Mouse (Mus musculus): ENCODE results near the gene Rrbp1.

The Rrbp1 gene

DNA sequence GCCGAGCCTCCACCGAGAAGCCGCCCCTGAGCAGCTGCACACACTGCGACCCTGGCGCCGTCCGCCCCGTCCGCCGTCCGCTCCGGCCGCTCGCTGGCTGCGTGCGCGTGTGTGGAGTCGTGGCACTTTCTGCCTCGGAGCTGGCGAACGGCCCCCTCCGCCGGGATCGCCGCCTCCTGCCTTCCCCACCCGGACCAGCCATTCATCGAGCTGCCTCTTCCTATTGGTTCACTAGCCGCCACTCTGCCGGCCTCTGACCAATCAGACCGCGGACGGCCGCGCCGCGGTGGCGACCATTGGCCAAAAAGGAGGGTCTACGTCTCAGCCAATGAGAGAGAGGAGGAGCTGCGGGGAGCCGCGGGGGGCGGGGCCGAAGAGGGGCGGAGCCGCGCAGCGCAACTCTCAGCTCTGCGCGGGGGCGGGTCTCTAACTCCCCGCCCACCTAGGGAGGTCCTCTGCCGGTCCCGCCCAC is at the start of gene Rrbp1:
Rrbp1 (minus strand) TSS at position 184 of the 472 bp plus-strand sequence.
- DNase-seq: peak; percentile 98 to 99

DNA sequence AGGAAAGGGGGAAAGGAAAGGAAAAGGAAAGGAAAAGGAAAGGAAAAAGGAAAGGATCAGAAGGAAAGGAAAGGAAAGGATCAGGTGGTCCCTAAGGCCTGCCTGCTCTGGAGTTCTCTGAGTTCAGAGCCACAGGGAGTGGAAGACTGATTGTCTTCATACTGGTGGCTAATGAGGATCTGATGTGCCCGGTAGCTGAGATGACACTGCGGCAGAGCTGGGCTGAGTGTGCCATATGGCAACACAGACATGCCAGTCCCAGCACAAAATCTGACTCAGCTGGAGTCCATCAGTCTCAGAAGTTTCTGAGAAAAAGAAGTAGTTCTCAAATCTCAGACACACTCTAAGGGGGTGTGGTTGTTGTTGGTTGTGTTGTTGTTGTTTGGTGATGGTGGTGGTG is 46.7 kb upstream of the Rrbp1 start:
- DNase-seq: no peak

DNA sequence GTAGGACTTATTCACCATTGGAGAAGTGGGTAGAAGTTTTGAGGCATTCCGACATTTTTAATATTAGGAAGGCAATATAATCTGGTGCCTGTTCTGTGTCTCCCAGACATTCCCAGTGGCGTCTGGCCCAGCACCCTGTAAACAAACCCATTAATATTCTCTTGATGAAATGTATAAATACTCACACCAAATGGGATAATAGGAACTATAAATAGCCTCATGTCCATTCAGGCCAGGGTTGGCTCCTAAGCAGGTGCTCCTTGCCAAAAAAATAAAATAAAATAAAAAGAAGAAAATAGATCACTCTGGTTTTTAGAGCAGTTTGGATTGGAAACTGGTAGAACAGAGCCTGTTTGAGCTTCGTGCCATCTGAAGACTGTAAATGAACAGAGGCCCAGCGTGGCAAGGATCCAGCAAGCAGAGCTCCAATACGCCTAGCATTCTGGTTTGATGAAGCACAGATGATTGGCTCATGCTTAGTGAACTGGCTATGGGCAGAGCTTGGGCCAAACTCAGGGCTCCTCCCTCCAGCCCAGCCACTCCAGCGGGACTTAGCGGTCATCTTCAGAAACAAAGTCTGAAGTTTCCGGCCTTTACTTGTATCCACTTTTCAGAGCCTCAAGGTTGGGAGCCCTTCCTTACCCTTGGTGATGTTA is 41.5 kb upstream of the Rrbp1 start:
- peak; percentile 11 to 22 for DNase-seq

DNA sequence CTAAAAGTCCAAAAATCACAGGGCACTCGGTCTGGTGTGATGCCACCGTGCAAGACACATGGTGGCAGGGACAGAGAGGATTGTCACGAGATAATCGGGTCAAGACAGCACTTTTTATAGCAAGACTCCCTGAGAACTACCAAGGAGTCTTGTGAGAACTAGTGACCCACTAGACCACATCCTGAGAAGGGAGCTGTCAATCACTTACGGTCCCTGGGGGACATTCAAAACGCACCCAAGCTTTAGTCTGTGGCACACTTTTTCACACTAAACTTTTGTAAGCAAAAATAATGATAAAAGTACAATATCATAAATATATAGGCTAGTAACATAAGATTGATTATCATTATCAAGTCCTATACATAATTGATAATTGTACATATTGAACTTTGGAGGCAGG is 39.8 kb upstream of the Rrbp1 start:
- no peak for DNase-seq

DNA sequence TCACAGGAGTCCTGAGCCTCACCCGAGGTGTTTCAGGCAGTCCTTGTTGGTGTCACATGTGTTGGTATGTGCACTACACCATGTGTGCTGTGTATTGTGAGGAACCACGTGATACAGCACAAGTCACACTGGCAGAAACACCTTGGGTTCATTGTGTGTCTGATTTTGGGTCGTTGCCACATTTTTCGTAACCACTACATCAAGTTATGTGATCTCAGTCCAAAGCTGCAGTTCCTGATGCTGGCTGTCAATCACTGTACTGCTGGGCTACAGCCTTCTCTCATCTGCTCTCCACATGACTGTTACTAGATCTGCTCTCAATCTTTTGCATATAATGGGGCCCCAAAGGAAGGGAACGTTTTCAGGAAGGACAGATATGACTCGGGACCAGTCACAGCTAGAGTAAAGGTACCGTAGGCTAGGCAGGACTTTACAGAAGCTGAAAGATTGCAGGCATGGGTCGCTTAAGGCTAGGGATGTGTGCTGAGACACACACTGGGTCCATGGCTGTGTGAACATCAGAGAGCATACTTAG is 39.1 kb upstream of the Rrbp1 start:
- no peak for DNase-seq

DNA sequence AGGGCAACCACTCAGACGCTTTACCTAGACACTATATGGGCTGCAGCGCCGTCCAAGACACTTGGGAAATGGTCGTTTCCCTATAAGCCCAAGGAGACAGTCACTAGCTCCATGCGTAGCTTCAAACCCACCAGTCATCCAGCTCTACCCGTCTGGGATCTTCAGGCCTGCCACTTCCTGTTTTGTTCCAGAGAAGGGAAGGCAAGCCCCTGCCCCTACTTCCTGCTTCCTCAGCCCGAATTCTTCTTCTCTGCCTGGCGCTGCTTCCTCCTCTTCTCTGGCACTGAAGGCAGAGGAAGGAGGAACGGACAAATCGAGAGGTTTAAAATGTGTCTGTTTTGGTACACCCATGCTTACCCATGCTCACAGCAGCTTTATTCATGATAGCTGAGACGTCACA is 35.9 kb upstream of the Rrbp1 start:
- no peak for DNase-seq

DNA sequence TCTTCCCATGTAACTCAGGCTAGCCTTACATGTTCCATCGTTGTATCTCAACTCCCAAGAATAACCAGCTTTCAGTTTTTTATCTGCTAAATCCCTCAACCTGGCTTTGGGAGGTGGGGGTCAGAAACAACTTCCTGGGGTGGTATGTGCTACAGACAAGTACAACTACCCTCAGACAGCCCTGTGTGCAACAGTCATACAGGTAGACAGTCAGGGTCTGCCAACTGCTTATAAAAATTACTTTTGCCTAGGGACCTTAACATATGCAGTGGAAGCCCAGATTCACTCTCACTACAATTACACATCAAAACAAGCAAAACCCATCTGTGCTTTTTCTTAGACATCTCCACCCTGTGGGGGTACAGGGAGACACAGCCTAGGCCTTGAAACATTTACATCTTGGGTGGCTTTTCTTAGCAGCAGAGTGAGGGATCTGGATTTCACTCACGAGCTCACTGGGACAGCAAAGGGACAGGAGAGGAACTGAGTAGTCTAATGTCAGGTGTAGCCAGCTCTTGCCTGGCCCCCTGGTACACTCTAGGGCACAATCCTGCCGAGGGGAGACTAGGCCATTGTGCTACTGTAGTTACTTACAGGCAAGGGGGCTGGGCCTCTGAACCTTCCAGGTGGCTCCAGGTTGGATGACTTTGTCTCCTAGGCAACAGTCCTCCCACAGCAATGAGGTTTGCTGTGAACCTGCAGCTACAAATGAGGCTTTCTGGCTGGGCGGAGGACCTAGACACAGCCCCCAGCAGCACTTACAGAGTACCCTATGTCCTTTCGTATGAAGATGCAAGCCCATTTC is 34.9 kb upstream of the Rrbp1 start:
- DNase-seq: no peak

DNA sequence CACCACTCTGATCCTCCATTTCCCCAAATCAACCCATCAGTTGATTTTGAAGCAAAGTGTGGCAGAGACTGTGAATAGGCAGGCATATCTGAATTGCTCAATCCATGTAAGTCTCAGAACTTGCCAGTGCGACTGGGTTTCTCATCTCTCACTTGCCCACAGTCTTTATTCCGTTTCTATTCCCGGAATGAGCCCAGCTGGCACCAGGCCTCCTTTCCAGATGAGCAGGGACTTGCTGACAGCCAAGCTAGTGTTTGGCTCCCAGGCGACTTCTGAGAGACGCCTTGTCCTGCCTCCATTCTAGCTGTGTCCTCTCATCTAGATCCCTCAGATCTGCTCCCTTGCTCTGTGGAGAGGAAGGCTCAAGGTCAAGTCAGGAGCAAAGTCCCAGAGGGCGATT is 33.7 kb upstream of the Rrbp1 start:
- DNase-seq: no peak

DNA sequence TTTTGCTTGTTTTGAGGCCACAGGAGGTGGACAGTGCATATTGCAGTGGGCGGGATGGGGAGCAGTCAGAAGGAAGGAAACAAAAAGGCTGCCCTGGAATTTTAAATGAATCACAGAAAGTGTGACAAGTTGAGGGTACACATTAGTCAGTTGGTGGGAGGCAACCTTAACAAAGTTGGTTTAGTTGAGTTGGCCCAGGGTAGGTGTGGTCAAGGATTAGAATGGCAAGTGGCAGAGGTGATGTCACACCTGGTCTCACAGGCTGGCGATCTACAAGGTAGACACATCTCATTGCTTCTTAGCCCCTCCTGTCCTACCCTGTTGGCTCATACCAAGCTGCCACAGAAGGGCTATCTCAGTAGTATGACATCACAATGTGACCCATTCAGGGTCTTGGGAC is 21.6 kb upstream of the Rrbp1 start, which contains the start of gene Banf2:
Banf2 (plus strand) TSS at position 396 of the 400 bp plus-strand sequence.
- no peak for DNase-seq

DNA sequence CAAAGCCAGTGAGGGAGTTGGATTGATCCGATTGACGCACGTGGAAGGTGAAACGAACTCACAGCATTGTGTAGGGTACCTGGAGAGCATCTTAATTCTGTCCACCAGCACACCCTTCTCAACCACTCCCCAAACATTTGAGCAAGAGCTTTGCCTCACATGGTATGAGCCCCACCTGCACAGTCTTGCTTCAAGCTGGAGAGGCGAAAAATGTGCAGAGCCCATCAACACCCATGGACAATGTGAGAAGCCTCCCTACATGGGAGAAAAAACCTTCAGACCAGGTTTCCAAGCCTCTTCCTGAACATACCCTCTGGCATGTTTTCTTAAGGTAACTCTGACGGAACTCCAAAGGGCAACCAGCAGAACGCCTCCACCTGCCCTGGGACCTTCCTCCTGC is 19.7 kb upstream of the Rrbp1 start:
- DNase-seq: no peak

DNA sequence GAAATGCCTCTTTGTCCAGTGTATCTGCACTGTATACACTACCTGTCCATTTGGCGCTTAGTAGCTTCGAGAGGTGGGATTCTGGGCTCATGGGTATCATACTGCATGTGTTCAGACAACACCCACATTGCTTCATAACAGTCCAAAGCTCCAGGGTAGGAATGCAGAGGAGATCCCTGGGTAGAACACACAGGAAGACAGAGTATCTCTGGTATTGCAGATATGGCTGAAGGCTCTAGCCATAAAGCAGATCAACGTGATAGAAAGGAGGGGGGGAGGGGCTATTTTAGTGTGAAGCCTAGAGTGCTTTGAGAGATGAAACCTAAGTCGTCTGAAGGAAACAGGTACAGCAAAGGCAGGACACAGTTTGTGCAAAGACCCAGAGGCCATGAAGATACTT is 15.4 kb upstream of the Rrbp1 start:
- no peak for DNase-seq

DNA sequence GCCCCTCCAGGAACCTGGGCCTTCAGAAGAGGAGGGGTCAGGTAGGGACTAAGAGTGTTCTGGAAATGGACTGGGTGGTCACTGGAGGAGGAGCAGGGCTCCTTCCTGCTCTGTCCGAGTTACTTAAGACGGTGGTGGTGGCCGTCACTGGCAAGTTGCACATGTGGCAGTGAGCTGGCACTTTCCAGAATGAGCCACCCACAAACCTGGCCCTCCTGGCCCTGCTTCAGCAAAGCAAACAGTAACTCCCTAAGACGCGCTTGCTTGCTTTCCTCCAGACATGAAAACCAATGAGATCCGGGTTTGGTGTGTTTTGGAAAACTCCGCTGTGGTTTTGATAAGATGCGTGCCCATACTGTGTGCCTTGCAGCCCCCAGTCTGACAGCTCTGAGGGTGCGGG is 14.3 kb upstream of the Rrbp1 start:
- no peak for DNase-seq

DNA sequence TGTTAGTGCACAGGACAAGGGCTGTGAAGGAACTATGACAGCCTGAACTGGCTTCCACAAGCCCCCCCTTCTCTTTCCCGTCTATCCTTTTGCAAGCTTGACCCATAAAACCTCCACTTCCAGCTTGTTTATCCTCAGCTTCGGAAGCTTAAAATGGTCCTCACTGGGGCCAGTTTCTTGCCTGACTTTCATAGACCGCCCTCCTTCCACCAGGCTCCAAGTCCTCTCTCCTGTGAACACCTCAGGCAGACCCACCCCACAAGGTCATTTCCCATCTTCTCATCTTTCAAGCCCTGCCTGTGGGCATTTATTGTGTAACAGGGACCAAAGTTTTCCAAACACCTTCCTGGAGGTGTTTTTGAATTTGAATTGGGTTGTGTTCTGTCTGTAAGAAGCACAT is 11.4 kb upstream of the Rrbp1 start:
- no peak for DNase-seq

DNA sequence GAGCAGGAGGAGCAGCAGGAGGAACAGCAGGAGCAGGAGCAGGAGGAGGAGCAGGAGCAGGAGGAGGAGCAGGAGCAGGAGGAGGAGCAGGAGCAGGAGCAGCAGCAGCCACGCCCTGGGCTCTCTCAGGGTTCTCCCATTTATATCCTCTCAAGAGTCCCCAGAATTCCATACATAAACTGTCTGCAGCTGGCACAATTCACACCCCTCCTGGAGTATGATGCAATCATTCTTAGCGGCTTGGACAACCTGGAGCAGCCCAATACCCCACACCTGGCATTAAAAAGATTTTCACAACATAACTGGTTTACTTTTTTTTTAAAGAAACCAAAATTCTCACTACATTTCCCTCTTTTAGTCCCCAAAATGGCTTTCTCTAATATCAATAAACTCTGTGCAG is 8.9 kb upstream of the Rrbp1 start:
- no peak for DNase-seq

DNA sequence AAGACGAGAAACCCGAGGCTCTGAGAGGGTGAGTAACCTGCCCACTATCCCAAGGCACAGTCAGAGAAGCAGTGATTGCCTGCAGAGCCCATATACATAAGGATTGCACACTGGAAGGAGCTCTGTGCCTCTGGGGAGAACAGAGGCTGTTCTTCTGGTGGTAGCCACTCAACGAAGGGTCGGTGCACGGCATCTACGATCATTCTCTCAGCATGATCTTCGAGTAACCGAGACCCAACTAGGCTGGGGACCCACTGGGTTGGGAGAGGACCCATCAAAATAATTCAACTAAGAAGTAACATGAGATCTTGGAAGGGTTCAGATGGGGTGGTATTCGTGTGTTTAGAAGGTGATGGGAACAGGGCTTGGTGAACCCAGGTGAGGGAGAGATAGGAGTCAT is 4.8 kb upstream of the Rrbp1 start:
- no peak for DNase-seq

DNA sequence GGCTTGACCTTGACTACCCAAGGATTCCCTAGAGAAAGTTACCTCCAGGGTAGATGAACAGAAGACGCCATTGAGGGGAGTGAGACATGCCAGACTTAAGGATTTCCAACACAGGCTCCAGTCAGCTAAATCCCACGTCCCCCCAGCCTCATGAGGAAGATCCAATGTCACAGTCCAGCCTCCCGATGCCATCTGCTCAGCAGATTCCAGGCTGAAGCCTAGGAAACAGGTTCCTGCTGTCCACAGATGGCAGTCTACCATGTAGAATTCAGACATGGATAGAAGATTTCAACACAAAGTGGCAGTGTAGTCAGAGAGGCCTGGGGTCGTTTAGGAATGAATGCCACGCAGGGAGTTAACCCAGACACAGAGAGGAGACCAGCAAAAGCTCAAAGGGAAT is 3.4 kb upstream of the Rrbp1 start:
- no peak for DNase-seq

DNA sequence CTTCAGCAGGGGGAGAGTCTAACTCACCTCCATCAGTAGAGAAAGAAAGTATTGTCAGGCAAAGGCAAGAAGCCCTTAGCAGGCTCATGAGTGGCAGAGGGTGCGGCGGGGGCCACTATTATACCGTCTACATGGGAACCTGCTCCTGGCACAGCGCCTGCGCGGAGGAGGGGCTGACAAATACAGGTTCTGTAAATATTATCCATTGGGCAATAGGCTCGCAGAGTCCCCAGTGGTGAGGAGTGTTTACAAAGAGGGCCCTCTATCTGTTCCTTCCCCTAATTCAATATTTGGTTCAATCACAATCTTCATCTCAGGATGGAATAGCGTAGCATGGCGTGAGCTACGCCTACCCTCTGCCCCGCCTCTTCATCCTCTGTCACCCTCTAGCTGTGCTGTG is 3.0 kb upstream of the Rrbp1 start:
- DNase-seq: no peak

DNA sequence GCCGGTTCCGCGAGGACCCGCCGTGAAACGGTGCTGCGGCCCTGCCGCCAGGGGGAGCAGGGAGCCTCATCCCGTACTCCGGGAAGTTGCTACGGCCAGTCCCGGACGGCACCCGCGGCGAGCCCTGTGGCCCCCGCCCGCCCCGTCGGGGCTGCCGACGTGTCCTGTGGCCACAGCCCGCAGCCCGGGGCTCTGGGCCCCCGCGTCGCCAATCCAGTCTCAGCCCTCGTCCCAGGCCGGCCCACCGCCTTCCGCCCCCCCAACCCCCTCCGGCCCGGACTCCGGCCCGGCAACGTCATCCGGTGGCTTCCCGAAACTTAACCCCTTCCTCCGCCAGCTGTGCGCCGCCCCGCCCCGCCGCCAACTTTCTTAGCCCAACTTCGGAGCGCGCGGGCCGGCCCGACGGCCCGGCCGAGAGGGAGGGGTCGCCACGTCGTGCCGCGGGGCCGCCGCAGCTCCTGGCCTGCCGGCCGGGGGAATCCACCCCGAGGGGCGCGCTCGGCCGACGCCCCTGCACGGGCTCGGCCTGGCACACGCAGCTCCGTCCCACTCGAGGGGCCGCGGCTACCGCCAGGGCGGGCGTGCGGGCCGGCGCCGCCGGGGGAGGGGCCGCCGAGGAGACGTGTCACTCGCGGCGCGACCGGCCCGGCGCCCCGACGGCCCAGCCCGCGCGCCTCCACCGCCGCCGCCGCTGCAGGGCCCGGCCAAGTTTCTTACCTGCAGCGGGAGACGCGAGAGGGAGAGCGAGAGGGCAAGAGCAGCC is 600 bp downstream of the Rrbp1 start:
- DNase-seq: peak; percentile 89 to 93

DNA sequence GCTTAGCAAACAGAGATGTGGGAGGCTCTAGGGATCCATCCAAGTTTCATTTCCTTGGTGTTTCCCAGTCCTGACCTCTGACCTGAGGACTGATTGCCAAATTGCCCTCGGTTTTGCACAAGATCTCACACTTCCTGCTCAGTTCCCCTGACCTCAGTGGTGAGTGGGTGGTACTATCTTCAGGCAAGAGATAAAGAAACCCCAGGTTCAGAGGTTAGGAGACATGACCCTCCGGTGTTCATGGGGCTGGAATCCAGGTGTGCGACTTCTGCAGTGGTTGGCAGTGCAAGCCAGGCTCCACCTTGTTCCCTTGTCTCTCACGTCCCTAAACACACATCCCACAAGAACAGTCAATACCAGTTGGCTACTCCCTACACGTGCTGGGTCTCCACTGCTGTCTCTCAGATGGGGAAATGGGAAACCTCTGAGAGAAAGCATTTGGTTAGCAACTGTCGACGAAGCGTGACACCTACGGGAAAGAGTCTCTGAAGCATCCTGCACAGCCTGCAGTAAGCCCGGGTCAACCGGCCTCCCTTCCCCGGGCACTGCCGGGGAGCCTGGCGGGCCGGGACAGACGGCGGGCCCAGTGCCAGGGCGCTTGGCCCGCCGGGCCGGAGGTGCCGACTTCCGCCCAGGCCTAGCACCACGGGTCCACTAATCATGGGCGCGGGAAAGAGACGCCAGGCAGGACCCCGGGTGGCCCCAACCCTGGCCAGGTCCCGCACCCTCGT is 1.3 kb downstream of the Rrbp1 start:
- DNase-seq: peak; percentile 45 to 60

DNA sequence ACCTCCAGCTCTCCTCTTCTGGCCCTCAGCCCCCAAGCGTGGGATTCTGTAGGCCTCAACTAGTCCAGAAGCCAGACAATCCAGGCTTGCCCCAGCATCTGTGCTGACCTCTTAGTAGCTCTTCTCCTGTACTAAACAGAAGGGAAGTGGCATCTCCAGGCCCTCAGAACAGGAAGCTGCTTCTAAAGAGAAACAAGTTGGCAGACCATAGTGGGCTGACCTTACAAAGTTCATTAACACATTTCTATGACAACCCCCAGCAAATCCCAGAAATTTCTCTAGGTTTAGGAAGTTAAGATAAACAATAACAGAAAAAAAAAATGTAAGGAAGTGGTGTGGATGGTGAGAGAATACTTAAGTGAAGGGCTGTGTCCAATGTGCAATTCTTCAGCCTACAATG is 2.0 kb downstream of the Rrbp1 start:
- DNase-seq: no peak

DNA sequence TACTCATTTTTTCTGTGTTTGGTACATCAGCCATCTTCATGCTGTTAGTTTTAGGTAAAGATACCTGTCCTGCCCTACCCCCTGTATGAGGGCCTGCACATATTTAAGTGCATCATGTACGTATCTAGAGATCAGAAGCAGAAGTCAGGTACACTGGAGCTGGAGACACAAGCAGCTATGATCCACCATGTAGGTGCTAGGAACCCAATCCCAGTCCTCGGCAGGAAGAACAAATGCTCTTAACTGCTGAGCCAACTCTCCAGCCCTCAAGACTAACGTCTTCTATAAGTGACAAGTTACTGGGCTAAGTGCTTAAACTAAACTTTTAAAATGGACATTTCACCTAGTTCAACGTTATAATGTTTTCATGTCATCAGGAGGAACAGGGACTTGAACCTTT is 3.9 kb downstream of the Rrbp1 start:
- DNase-seq: no peak

DNA sequence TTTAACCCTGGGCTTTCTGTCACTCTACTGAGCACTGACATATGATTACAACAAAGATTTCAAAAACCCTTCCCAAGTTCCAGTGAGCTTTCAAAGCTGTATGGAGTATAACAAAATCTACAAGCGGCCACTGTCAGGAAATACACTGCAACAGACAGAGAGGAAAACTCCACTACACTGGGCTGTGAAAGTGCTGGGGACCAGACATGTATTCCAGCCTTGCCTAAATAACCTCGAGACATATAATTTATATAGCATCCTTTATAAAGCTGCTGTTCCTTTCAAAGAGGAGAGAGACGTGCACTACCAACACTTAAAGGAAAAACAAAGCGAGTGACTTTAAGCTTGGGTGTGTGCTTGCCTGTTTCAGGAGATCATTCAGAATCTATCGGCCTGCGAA is 4.4 kb downstream of the Rrbp1 start:
- no peak for DNase-seq

Data from kidney, postnatal 4 days (tissue).